Mouse (Mus musculus): ENCODE data around the gene Krtap9-3. TPM values are rescaled to one million over a fixed set of nuclear protein-coding genes. Genes with fewer than 3 reads are reported as not detected.

The Krtap9-3 gene
- polyA plus RNA-seq, 1 experiment from 2014 or later, result not detected

DNA sequence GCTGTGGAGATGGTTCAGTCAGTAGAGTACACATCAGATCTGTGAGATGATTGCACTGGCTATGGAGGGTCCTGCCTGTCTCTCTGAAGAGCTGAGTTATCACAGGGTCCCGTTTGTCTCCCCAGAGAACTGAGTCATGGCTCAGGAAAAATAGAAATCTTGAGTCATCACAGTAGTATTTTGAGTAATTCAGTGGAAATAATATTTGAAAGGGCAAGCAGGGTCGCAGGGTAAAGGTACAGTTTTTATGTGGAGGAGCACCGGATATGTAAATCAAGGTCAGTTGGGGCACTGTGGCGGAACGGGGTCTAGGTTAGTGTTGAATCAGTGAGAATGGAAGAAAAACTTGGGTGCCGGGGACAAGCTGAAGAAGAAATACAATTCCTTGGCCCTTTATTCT, 35.3 kb downstream of the Krtap9-3 start:
- no peak overlapping the region for H3K27ac ChIP-seq (replicated peaks)
- ATAC-seq (ENCODE audit: insufficient read depth), result no peak
- no peak overlapping the region for H3K4me2 ChIP-seq
- no peak overlapping the region for H3K4me3 ChIP-seq (replicated peaks)
- no peaks in the 10 kb centered on the region for H3K9me3 ChIP-seq (replicated peaks)
- no peak overlapping the region for H3K9ac ChIP-seq
- no peaks in the 10 kb centered on the region for H3K4me1 ChIP-seq (replicated peaks)
- H3K36me3 ChIP-seq (replicated peaks), result no peaks in the 10 kb centered on the region
- no peaks in the 10 kb centered on the region for H3K27me3 ChIP-seq
- 59% methylated on average over 6 of the region's 6 CpGs for WGBS (ENCODE audit: insufficient replicate concordance)

DNA sequence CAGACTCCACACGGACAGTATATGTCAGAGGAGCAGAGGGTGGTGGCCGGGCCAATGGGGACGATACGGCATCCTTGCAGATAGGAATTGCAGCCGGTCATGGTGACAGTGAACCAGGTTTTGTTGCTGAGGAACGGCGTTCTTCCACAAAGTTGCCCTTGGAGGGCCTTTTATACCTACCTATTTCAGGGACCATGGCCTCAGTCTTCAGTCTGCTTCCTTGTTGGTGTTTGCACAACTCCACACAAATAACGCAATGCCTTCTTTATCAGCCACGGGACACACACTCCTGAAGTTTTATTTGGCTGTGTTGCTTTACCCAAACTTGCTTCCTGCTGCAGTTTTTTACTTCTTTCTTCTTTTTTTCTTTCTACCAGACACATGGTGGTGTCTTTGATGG, 38.5 kb downstream of the Krtap9-3 start, which contains the start of gene Gm11939:
Gene Gm11939, minus strand, starts transcription at position 101 of the 400 bp plus-strand sequence.
- Histone ChIP-seq H3K36me3 (replicated peaks) (no peaks in the 10 kb centered on the region), H3K9ac (no peak within 1 kb of the TSS), H3K4me2 (no peak within 1 kb of the TSS), H3K9me3 (replicated peaks) (no peaks in the 10 kb centered on the region), H3K27me3 (no peaks in the 10 kb centered on the region), H3K27ac (replicated peaks) (no peak within 1 kb of the TSS), H3K4me3 (replicated peaks) (no peak within 1 kb of the TSS), H3K4me1 (replicated peaks) (no peaks in the 10 kb centered on the region)
- WGBS (ENCODE audit: insufficient replicate concordance), result 76% methylated on average over 9 of the region's 9 CpGs
- ATAC-seq (ENCODE audit: insufficient read depth), result no peak

DNA sequence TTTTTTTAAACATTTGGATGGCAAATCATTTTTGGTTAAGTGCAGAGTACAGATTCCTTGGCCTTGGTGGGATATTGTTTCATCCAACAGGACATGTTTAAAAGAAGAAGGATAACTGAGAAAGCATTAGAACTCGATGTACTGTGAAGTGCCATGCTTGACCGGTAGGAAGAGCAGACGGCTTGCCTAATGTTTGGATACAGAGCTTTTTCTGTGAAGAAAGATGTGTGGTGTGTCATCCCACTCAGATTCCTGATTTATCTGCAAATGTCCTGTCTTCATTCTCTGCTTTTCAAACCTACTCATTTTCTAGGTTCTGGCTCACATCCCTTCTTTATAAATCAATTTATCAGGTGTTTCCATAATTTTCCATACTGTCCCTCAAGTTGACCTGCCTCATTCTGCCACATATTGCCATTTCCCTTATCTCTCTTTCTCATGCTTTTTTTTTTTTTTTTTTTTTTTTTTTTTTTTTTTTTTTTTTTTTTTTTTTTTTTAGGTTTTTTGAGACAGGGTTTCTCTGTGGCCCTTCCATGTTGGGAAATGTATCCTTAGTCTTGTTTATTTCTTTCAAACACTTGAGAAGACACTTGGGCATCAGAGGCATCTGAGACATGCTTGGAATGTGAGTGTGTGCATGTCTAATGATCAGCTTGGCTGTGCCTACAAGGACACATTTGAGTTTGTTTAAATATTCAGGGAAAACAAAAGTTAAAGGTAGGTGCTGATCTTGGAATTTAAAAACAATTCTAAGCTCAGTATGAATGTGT, 39.7 kb downstream of the Krtap9-3 start:
- 60% methylated on average over 3 of the region's 3 CpGs for WGBS (ENCODE audit: insufficient replicate concordance)
- no peak overlapping the region for H3K9ac ChIP-seq
- H3K27me3 ChIP-seq, result no peaks in the 10 kb centered on the region
- no peaks in the 10 kb centered on the region for H3K36me3 ChIP-seq (replicated peaks)
- no peaks in the 10 kb centered on the region for H3K9me3 ChIP-seq (replicated peaks)
- H3K4me3 ChIP-seq (replicated peaks), result no peak overlapping the region
- no peak for ATAC-seq (ENCODE audit: insufficient read depth)
- H3K4me1 ChIP-seq (replicated peaks), result no peaks in the 10 kb centered on the region
- H3K4me2 ChIP-seq, result no peak overlapping the region
- no peak overlapping the region for H3K27ac ChIP-seq (replicated peaks)

DNA sequence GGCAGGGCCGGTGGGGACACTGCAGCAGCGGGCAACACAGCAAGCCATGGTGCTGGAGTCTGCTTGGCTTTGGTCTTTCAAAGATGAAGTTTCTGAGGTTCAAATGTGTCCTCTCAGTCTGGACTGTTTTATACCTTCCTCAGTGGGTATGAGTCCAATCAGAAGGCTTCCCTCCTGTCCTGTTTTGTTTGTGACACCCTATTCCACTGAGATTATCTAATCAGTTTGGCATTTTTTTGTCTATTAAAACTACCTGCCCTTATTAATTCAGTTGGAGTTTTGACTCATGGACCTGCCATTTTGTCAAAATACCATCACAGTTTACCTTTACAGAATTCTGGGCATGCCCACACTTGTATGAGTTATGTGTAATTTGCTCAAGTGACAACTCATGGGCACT, 41.2 kb downstream of the Krtap9-3 start, which contains the start of gene Krtap3-2:
Gene Krtap3-2, minus strand, starts transcription at position 101 of the 400 bp plus-strand sequence.
- Histone ChIP-seq H3K9me3 (replicated peaks) (no peaks in the 10 kb centered on the region), H3K4me3 (replicated peaks) (no peak within 1 kb of the TSS), H3K27ac (replicated peaks) (no peak within 1 kb of the TSS), H3K36me3 (replicated peaks) (no peaks in the 10 kb centered on the region), H3K4me2 (no peak within 1 kb of the TSS), H3K4me1 (replicated peaks) (no peaks in the 10 kb centered on the region), H3K27me3 (no peaks in the 10 kb centered on the region), H3K9ac (no peak within 1 kb of the TSS)
- WGBS (ENCODE audit: insufficient replicate concordance), result 69% methylated on average over 2 of the region's 2 CpGs
- no peak for ATAC-seq (ENCODE audit: insufficient read depth)

DNA sequence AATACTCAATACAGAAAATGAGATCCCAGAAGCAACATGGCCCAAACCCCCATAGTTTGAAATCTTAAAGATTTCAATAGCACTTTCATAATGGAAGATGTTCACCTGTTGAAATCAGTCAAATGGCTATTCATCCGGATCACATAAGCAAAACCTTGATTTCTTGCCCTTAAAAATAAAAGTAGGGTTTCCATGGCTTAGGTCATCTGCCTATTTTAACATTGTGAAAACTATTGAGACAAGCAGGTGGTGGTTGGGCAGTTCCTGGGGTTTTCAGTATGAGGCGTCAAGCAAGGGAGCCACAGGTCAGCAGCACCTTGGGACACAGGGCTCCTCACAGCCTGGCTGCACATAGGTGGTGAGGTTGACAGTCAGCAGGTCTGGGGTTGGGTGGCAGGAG, 41.7 kb downstream of the Krtap9-3 start:
- 61% methylated on average over 2 of the region's 2 CpGs for WGBS (ENCODE audit: insufficient replicate concordance)
- Histone ChIP-seq H3K27ac (replicated peaks) (no peak overlapping the region), H3K9me3 (replicated peaks) (no peaks in the 10 kb centered on the region), H3K4me2 (no peak overlapping the region), H3K27me3 (no peaks in the 10 kb centered on the region), H3K4me3 (replicated peaks) (no peak overlapping the region), H3K9ac (no peak overlapping the region), H3K4me1 (replicated peaks) (no peaks in the 10 kb centered on the region), H3K36me3 (replicated peaks) (no peaks in the 10 kb centered on the region)
- ATAC-seq (ENCODE audit: insufficient read depth), result no peak

DNA sequence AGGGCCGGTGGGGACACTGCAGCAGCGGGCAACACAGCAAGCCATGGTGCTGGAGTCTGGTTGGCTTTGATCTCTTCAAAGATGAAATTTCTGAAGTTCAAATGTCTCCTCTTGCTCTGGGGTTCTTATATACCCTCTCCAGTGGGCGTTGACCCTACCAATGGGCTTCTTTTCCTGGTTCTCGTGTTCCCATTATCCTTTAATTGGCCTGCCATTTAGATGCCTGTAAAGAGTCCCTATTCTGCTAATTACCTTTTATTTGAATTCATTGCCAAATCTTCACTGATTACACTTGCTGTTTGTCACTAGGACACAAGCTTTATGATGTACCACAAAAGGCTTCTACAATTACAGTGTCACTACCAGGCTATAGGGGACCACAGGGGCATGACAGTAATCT, 47.1 kb downstream of the Krtap9-3 start, which contains the start of gene Krtap3-3:
Gene Krtap3-3, minus strand, starts transcription at position 101 of the 400 bp plus-strand sequence.
- Histone ChIP-seq H3K4me2 (no peak within 1 kb of the TSS), H3K36me3 (replicated peaks) (no peaks in the 10 kb centered on the region), H3K27ac (replicated peaks) (no peak within 1 kb of the TSS), H3K9ac (no peak within 1 kb of the TSS), H3K9me3 (replicated peaks) (no peaks in the 10 kb centered on the region), H3K27me3 (no peaks in the 10 kb centered on the region), H3K4me3 (replicated peaks) (no peak within 1 kb of the TSS), H3K4me1 (replicated peaks) (no peaks in the 10 kb centered on the region)
- no peak for ATAC-seq (ENCODE audit: insufficient read depth)
- 35% methylated on average over 4 of the region's 4 CpGs for WGBS (ENCODE audit: insufficient replicate concordance)

DNA sequence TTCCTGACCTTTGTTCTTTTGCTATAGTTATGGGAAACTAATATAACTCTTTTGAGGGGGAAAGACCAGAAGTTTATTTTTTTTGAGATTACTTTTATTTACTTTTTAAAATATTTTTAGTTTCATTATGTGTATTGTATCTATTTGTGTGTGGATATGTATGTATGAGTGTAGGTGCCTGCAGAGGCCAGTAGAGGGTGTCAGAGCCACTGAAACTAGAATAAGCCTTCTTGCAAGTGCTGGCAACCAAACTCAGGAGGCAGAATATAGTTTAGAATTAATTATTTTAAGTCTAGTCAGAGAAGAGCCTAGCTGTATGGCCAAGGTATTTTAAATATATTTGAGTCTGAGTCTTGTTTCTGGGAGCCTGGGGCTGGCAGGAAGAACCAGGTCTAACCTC, 50.0 kb downstream of the Krtap9-3 start:
- no peaks in the 10 kb centered on the region for H3K27me3 ChIP-seq
- ATAC-seq (ENCODE audit: insufficient read depth), result no peak
- H3K9ac ChIP-seq, result no peak overlapping the region
- no peaks in the 10 kb centered on the region for H3K4me1 ChIP-seq (replicated peaks)
- H3K4me2 ChIP-seq, result no peak overlapping the region
- H3K27ac ChIP-seq (replicated peaks), result no peak overlapping the region
- no peaks in the 10 kb centered on the region for H3K9me3 ChIP-seq (replicated peaks)
- no peak overlapping the region for H3K4me3 ChIP-seq (replicated peaks)
- H3K36me3 ChIP-seq (replicated peaks), result no peaks in the 10 kb centered on the region

Other genes with a start within 250 kb of the Krtap9-3 start
- gene Krt27, start 247.0 kb downstream of the Krtap9-3 start, polyA plus RNA-seq (2015; fragmentation: Nextera tagmentation; extraction: Ambion mirVana), result not detected in 2 replicates
- not detected in 2 replicates for gene Krt28, start 223.2 kb downstream of the Krtap9-3 start, polyA plus RNA-seq (2015; fragmentation: Nextera tagmentation; extraction: Ambion mirVana)
- gene Krt10, start 208.7 kb downstream of the Krtap9-3 start, polyA plus RNA-seq (2015; fragmentation: Nextera tagmentation; extraction: Ambion mirVana), result 2.1 and 3.1 TPM in 2 replicates
- not detected in 2 replicates for gene Krt12, start 175.8 kb downstream of the Krtap9-3 start, polyA plus RNA-seq (2015; fragmentation: Nextera tagmentation; extraction: Ambion mirVana)
- 33.2 and 34.0 TPM in 2 replicates for gene Krt20, start 160.0 kb downstream of the Krtap9-3 start, polyA plus RNA-seq (2015; fragmentation: Nextera tagmentation; extraction: Ambion mirVana)
- gene Krt23, start 105.0 kb downstream of the Krtap9-3 start, polyA plus RNA-seq (2015; fragmentation: Nextera tagmentation; extraction: Ambion mirVana), result 1.0 and 1.2 TPM in 2 replicates
- gene Krt39, start 76.8 kb downstream of the Krtap9-3 start, polyA plus RNA-seq (2015; fragmentation: Nextera tagmentation; extraction: Ambion mirVana), result not detected in 2 replicates
- not detected in 2 replicates for gene Krt40, start 54.9 kb downstream of the Krtap9-3 start, polyA plus RNA-seq (2015; fragmentation: Nextera tagmentation; extraction: Ambion mirVana)
- not detected in 2 replicates for gene Krtap3-3, start 47.2 kb downstream of the Krtap9-3 start, polyA plus RNA-seq (2015; fragmentation: Nextera tagmentation; extraction: Ambion mirVana)
- gene Krtap3-2, start 41.3 kb downstream of the Krtap9-3 start, polyA plus RNA-seq (2015; fragmentation: Nextera tagmentation; extraction: Ambion mirVana), result not detected in 2 replicates
- gene Gm11939, start 38.6 kb downstream of the Krtap9-3 start, polyA plus RNA-seq (2015; fragmentation: Nextera tagmentation; extraction: Ambion mirVana), result not detected in 2 replicates
- not detected in 2 replicates for gene Krtap3-1, start 31.5 kb downstream of the Krtap9-3 start, polyA plus RNA-seq (2015; fragmentation: Nextera tagmentation; extraction: Ambion mirVana)
- gene Krtap1-5, start 17.1 kb downstream of the Krtap9-3 start, polyA plus RNA-seq (2015; fragmentation: Nextera tagmentation; extraction: Ambion mirVana), result not detected in 2 replicates
- gene Krtap1-4, start 14.5 kb downstream of the Krtap9-3 start, polyA plus RNA-seq (2015; fragmentation: Nextera tagmentation; extraction: Ambion mirVana), result not detected in 2 replicates
- gene Krtap1-3, start 6.8 kb downstream of the Krtap9-3 start, polyA plus RNA-seq (2015; fragmentation: Nextera tagmentation; extraction: Ambion mirVana), result not detected in 2 replicates
- gene Gm11938, start 5.2 kb upstream of the Krtap9-3 start, polyA plus RNA-seq (2015; fragmentation: Nextera tagmentation; extraction: Ambion mirVana), result not detected in 2 replicates
- gene Gm11937, start 12.1 kb upstream of the Krtap9-3 start, polyA plus RNA-seq (2015; fragmentation: Nextera tagmentation; extraction: Ambion mirVana), result not detected in 2 replicates
- not detected in 2 replicates for gene Krtap2-4, start 16.7 kb upstream of the Krtap9-3 start, polyA plus RNA-seq (2015; fragmentation: Nextera tagmentation; extraction: Ambion mirVana)
- not detected in 2 replicates for gene Gm11562, start 22.3 kb upstream of the Krtap9-3 start, polyA plus RNA-seq (2015; fragmentation: Nextera tagmentation; extraction: Ambion mirVana)
- not detected in 2 replicates for gene Krtap4-1, start 30.1 kb upstream of the Krtap9-3 start, polyA plus RNA-seq (2015; fragmentation: Nextera tagmentation; extraction: Ambion mirVana)
- gene Krtap4-2, start 37.0 kb upstream of the Krtap9-3 start, polyA plus RNA-seq (2015; fragmentation: Nextera tagmentation; extraction: Ambion mirVana), result not detected in 2 replicates
- gene Krtap4-7, start 46.0 kb upstream of the Krtap9-3 start, polyA plus RNA-seq (2015; fragmentation: Nextera tagmentation; extraction: Ambion mirVana), result not detected in 2 replicates
- not detected in 2 replicates for gene Gm11555, start 52.1 kb upstream of the Krtap9-3 start, polyA plus RNA-seq (2015; fragmentation: Nextera tagmentation; extraction: Ambion mirVana)
- gene Gm11563, start 60.9 kb upstream of the Krtap9-3 start, polyA plus RNA-seq (2015; fragmentation: Nextera tagmentation; extraction: Ambion mirVana), result not detected in 2 replicates
- gene Krtap4-6, start 67.9 kb upstream of the Krtap9-3 start, polyA plus RNA-seq (2015; fragmentation: Nextera tagmentation; extraction: Ambion mirVana), result not detected in 2 replicates
- gene Gm14190, start 92.6 kb upstream of the Krtap9-3 start, polyA plus RNA-seq (2015; fragmentation: Nextera tagmentation; extraction: Ambion mirVana), result not detected in 2 replicates
- not detected in 2 replicates for gene Gm14180, start 136.2 kb upstream of the Krtap9-3 start, polyA plus RNA-seq (2015; fragmentation: Nextera tagmentation; extraction: Ambion mirVana)
- gene Gm11595, start 174.8 kb upstream of the Krtap9-3 start, polyA plus RNA-seq (2015; fragmentation: Nextera tagmentation; extraction: Ambion mirVana), result not detected in 2 replicates
- not detected in 2 replicates for gene Krtap4-8, start 182.6 kb upstream of the Krtap9-3 start, polyA plus RNA-seq (2015; fragmentation: Nextera tagmentation; extraction: Ambion mirVana)
- not detected in 2 replicates for gene Krtap4-9, start 187.1 kb upstream of the Krtap9-3 start, polyA plus RNA-seq (2015; fragmentation: Nextera tagmentation; extraction: Ambion mirVana)
- gene Gm11596, start 195.4 kb upstream of the Krtap9-3 start, polyA plus RNA-seq (2015; fragmentation: Nextera tagmentation; extraction: Ambion mirVana), result not detected in 2 replicates
- gene Gm11569, start 200.8 kb upstream of the Krtap9-3 start, polyA plus RNA-seq (2015; fragmentation: Nextera tagmentation; extraction: Ambion mirVana), result not detected in 2 replicates
- not detected in 2 replicates for gene Gm11554, start 206.3 kb upstream of the Krtap9-3 start, polyA plus RNA-seq (2015; fragmentation: Nextera tagmentation; extraction: Ambion mirVana)
- not detected in 2 replicates for gene Krtap4-13, start 211.8 kb upstream of the Krtap9-3 start, polyA plus RNA-seq (2015; fragmentation: Nextera tagmentation; extraction: Ambion mirVana)
- gene Gm11564, start 217.6 kb upstream of the Krtap9-3 start, polyA plus RNA-seq (2015; fragmentation: Nextera tagmentation; extraction: Ambion mirVana), result not detected in 2 replicates
- gene 2300003K06Rik, start 240.0 kb upstream of the Krtap9-3 start, polyA plus RNA-seq (2015; fragmentation: Nextera tagmentation; extraction: Ambion mirVana), result not detected in 2 replicates

Measured in liver, embryonic 15.5 days (tissue).